ENCODE assay signal across 18 mouse cellular contexts in the genomic region with DNA sequence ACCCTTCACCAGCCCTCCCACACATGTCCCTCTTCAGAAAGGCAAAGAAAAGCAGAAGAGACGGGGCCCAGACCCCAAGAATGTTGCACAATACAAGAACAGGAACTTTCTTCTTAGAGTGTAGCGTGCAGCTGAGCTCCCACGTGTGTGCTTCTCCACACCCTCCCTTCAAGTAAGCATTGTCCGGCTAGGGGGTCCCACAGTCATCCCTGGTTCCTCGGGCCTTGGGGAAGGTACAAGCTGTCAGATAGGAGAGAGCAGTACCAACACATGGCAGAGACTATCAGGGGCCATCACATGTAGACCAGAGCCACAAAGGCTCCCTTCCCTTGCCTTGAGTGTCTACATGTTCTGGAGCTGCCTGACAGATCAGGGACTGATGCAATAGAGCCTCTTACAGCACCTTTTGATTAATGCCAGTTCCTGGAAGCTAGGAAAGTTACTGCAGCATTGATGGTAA. TPM values are rescaled to one million over a fixed set of nuclear protein-coding genes. Genes with fewer than 3 reads are reported as not detected.
DNase-seq lines count a peak whose midpoint lies in the region; ATAC-seq and TF ChIP-seq lines count a peak whose summit lies in the region.
"Had no signal": no experiment of that assay in that cellular context is flagged by ENCODE, and none has a peak within 500 bp of the region (broad histone marks: within the 10 kb centered on the region; RNA-seq: fewer than 3 reads in every experiment).

No protein-coding gene starts in this region.

- no peak for TF ChIP-seq CTCF in stomach, postnatal 0 days (IDR thresholded peaks at IDR 0.05; ENCODE audit: low read depth)

- H3K9ac ChIP-seq in intestine, embryonic 16.5 days (ENCODE audit: low read depth, low read length), result 0 out of 2 replicates have a peak overlapping the region, but pooled peaks have one; percentile 4
- no peak overlapping the region for H3K9ac ChIP-seq in intestine, embryonic 15.5 days
- no peak overlapping the region for H3K9ac ChIP-seq in liver, embryonic 16.5 days (ENCODE audit: low read depth, low read length)
- H3K9ac ChIP-seq in stomach, postnatal 0 days (ENCODE audit: low read length), result no peak overlapping the region
- H3K9ac ChIP-seq: lung, embryonic 14.5 days; neural tube, embryonic 12.5 days; stomach, embryonic 15.5 days had no signal

- peaks cover 37% of the 10 kb centered on the region for H3K4me1 ChIP-seq in intestine, embryonic 16.5 days (ENCODE audit: control insufficient read depth, insufficient read depth, low read length)
- peaks cover 35% of the 10 kb centered on the region for H3K4me1 ChIP-seq in intestine, embryonic 15.5 days (replicated peaks)
- peaks cover 3% of the 10 kb centered on the region; the same call in 1 of the 2 replicates for H3K4me1 ChIP-seq in liver, embryonic 16.5 days (ENCODE audit: control insufficient read depth, low read depth, low read length)
- no peaks in the 10 kb centered on the region for H3K4me1 ChIP-seq in stomach, postnatal 0 days (replicated peaks; ENCODE audit: control insufficient read depth, insufficient read depth)

- DNase-seq in spleen, postnatal 4 days (ENCODE audit: low spot score in 2 of 2), result peak; percentile 34 to 66
- no peak for DNase-seq in spleen, postnatal 10 days (ENCODE audit: low spot score in 2 of 2)
- DNase-seq in stomach, postnatal 0 days (ENCODE audit: low spot score), result no peak
- no peak for DNase-seq in urinary bladder, postnatal 14 days (ENCODE audit: low spot score)
- DNase-seq in gastrocnemius, adult 18-20 months (ENCODE audit: low spot score), result no peak
- DNase-seq: adrenal gland, postnatal 10 days; embryo, embryonic 11 days; heart, adult 2 months; heart, postnatal 36 days; kidney, postnatal 36 days; lung, embryonic 14.5 days; midbrain, embryonic 14.5 days; retina, postnatal 1 day had no signal

- no peak; the same call in 1 of the 2 replicates for ATAC-seq in intestine, embryonic 16.5 days
- no peak for ATAC-seq in intestine, embryonic 15.5 days
- ATAC-seq in liver, embryonic 16.5 days (ENCODE audit: low read depth), result 0 out of 2 replicates have a peak, but pooled peaks have one; percentile 5
- ATAC-seq in stomach, postnatal 0 days (ENCODE audit: low FRiP score, low TSS enrichment), result peak; percentile 47

- no peaks in the 10 kb centered on the region for H3K36me3 ChIP-seq in intestine, embryonic 16.5 days (ENCODE audit: control insufficient read depth, insufficient read depth, low read length)
- H3K36me3 ChIP-seq in intestine, embryonic 15.5 days, result no peaks in the 10 kb centered on the region
- H3K36me3 ChIP-seq in liver, embryonic 16.5 days (ENCODE audit: control insufficient read depth, insufficient read depth), result no peaks in the 10 kb centered on the region
- no peaks in the 10 kb centered on the region for H3K36me3 ChIP-seq in stomach, postnatal 0 days (ENCODE audit: control insufficient read depth, insufficient read depth, low read length)
- H3K36me3 ChIP-seq: neural tube, embryonic 12.5 days; stomach, embryonic 15.5 days had no signal

- H3K9me3 ChIP-seq in intestine, embryonic 16.5 days (ENCODE audit: control insufficient read depth, low read length), result no peaks in the 10 kb centered on the region
- H3K9me3 ChIP-seq in intestine, embryonic 15.5 days, result no peaks in the 10 kb centered on the region
- no peaks in the 10 kb centered on the region for H3K9me3 ChIP-seq in liver, embryonic 16.5 days (replicated peaks; ENCODE audit: control insufficient read depth, low read length)
- H3K9me3 ChIP-seq in stomach, postnatal 0 days (ENCODE audit: control insufficient read depth, low read length), result no peaks in the 10 kb centered on the region
- H3K9me3 ChIP-seq: neural tube, embryonic 12.5 days; stomach, embryonic 15.5 days had no signal

- no peak overlapping the region for H3K4me2 ChIP-seq in intestine, embryonic 16.5 days (ENCODE audit: low read depth, low read length)
- H3K4me2 ChIP-seq in intestine, embryonic 15.5 days (replicated peaks), result no peak overlapping the region
- H3K4me2 ChIP-seq in liver, embryonic 16.5 days (ENCODE audit: low read depth, low read length), result no peak overlapping the region; the same call in 1 of the 2 replicates
- no peak overlapping the region for H3K4me2 ChIP-seq in stomach, postnatal 0 days (replicated peaks; ENCODE audit: low read depth)
- H3K4me2 ChIP-seq: lung, embryonic 14.5 days; neural tube, embryonic 12.5 days; stomach, embryonic 15.5 days had no signal

- no peak overlapping the region for H3K27ac ChIP-seq in intestine, embryonic 16.5 days (ENCODE audit: low read length)
- H3K27ac ChIP-seq in intestine, embryonic 15.5 days, result no peak overlapping the region
- H3K27ac ChIP-seq in liver, embryonic 16.5 days (ENCODE audit: low read length), result 0 out of 2 replicates have a peak overlapping the region, but pooled peaks have one; percentile 26
- H3K27ac ChIP-seq in stomach, postnatal 0 days (replicated peaks), result no peak overlapping the region
- H3K27ac ChIP-seq: heart, adult 2 months; neural tube, embryonic 12.5 days; stomach, embryonic 15.5 days had no signal

- H3K27me3 ChIP-seq in intestine, embryonic 16.5 days (replicated peaks; ENCODE audit: control insufficient read depth, insufficient read depth, low read length), result no peaks in the 10 kb centered on the region
- H3K27me3 ChIP-seq in intestine, embryonic 15.5 days (replicated peaks), result no peaks in the 10 kb centered on the region
- no peaks in the 10 kb centered on the region for H3K27me3 ChIP-seq in liver, embryonic 16.5 days (ENCODE audit: control insufficient read depth, insufficient read depth, low read depth, low read length)
- H3K27me3 ChIP-seq in stomach, postnatal 0 days (ENCODE audit: control insufficient read depth, insufficient read depth, low read length), result no peaks in the 10 kb centered on the region
- H3K27me3 ChIP-seq: neural tube, embryonic 12.5 days; stomach, embryonic 15.5 days had no signal

- TF ChIP-seq EP300 in stomach, postnatal 0 days (optimal IDR thresholded peaks at IDR 0.05), result no peak

- H3K4me3 ChIP-seq in intestine, embryonic 16.5 days (ENCODE audit: low read length), result no peak overlapping the region
- H3K4me3 ChIP-seq in intestine, embryonic 15.5 days (replicated peaks), result no peak overlapping the region
- H3K4me3 ChIP-seq in liver, embryonic 16.5 days (ENCODE audit: low read depth, low read length), result no peak overlapping the region
- no peak overlapping the region for H3K4me3 ChIP-seq in stomach, postnatal 0 days (ENCODE audit: low read depth, low read length)
- H3K4me3 ChIP-seq: heart, adult 2 months; neural tube, embryonic 12.5 days; stomach, embryonic 15.5 days had no signal

- WGBS in intestine, embryonic 16.5 days, result 48% methylated on average over 5 of the region's 5 CpGs
- 47% methylated on average over 5 of the region's 5 CpGs for WGBS in intestine, embryonic 15.5 days
- 20% methylated on average over 5 of the region's 5 CpGs for WGBS in liver, embryonic 16.5 days (ENCODE audit: insufficient replicate concordance)
- 53% methylated on average over 5 of the region's 5 CpGs for WGBS in stomach, postnatal 0 days

RNA-seq across cellular contexts. Expression of a gene that starts 27.3 kb away (rescaled TPM):
- polyA plus RNA-seq in intestine, embryonic 16.5 days (2015; fragmentation: Nextera tagmentation; extraction: Ambion mirVana), result 4.1 and 4.6 TPM in 2 replicates
- 3.5 and 4.4 TPM in 2 replicates for polyA plus RNA-seq in intestine, embryonic 15.5 days (2015; fragmentation: Nextera tagmentation; extraction: Ambion mirVana)
- polyA plus RNA-seq in liver, embryonic 16.5 days (2015; fragmentation: Nextera tagmentation; extraction: Ambion mirVana), result 1.9 and 2.3 TPM in 2 replicates
- polyA plus RNA-seq in stomach, postnatal 0 days (2015; fragmentation: Nextera tagmentation; extraction: Ambion mirVana), result 0.67 and 0.94 TPM in 2 replicates
- total RNA-seq in gastrocnemius, adult 18-20 months (2021), result 100 to 1,000 TPM; 103 to 116 TPM

Comparison
In these comparisons a context has a peak if more than half of its experiments do, and no peak if none do; other contexts are left out.
1. DNase-seq: peak in spleen, postnatal 4 days (2 of 2); none in spleen, postnatal 10 days (0 of 2), stomach, postnatal 0 days (single experiment), urinary bladder, postnatal 14 days (single experiment) and gastrocnemius, adult 18-20 months (single experiment).
2. ATAC-seq: peak in liver, embryonic 16.5 days (single experiment) and stomach, postnatal 0 days (single experiment); none in intestine, embryonic 16.5 days (single experiment) and intestine, embryonic 15.5 days (single experiment).